Mouse (Mus musculus): ENCODE data around the gene Btbd35f18.
"Not testable (repeated sequence)": the region's sequence is repeated elsewhere in the genome, so short reads cannot be mapped to it uniquely, and the experiment has no call there.

Btbd35f18 gene

DNA sequence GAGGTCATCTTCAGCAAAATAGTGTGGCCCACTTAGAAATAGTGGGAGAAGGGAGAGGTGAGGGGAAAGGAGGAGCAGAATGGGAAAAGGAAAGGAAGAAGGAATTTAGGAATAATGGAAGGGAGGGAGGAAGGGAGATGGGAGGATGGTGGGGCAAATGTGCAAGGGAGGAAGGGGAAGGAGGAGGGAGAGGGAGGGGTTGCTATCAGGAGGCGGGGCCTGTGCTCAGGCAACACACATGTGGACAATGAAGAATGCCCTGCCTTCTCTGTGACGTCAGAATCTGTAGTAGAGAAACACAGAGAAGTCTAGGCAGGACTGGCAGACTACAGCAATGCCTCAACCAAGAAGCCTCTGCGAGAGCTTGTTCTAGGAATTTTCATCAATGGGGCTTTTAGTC, at the start of gene Btbd35f18:
TSS of gene Btbd35f18 (plus strand) at position 301 of the 400 bp plus-strand sequence.
- DNase-seq (ENCODE audit: low spot score) = not testable (repeated sequence)

All from left cerebral cortex, adult 11 months (tissue).